ENCODE assay signal across 18 mouse cellular contexts in genomic region chr2:168065511-168065910, GRCm38 (mm10). TPM values are rescaled to one million over a fixed set of nuclear protein-coding genes. Genes with fewer than 3 reads are reported as not detected.
A peak's percentile ranks its signal among the peaks of the same experiment; 100 is the strongest.
DNase-seq lines count a peak whose midpoint lies in the region; ATAC-seq and TF ChIP-seq lines count a peak whose summit lies in the region.
"Had no signal": no experiment of that assay in that cellular context is flagged by ENCODE, and none has a peak within 500 bp of the region (broad histone marks: within the 10 kb centered on the region; RNA-seq: fewer than 3 reads in every experiment).

No protein-coding gene starts in this region.

- no peak overlapping the region for H3K4me3 ChIP-seq in lung, embryonic 16.5 days (ENCODE audit: low read length)
- no peak overlapping the region for H3K4me3 ChIP-seq in intestine, postnatal 0 days (ENCODE audit: low read depth, low read length)
- H3K4me3 ChIP-seq: heart, embryonic 10.5 days; megakaryocyte, embryonic 14.5 days had no signal

- peak; percentile 41; the same call in 1 of the 2 replicates for ATAC-seq in lung, embryonic 16.5 days (ENCODE audit: low read depth)
- peak; percentile 93 for ATAC-seq in intestine, postnatal 0 days
- ATAC-seq: forebrain, postnatal 0 days; hindbrain, postnatal 0 days; Patski had no signal

- H3K9ac ChIP-seq in lung, embryonic 16.5 days (ENCODE audit: low read length): no peak overlapping the region
- no peak overlapping the region for H3K9ac ChIP-seq in intestine, postnatal 0 days (ENCODE audit: low read depth, low read length)
- H3K9ac ChIP-seq: forebrain, postnatal 0 days had no signal

- H3K36me3 ChIP-seq in lung, embryonic 16.5 days (ENCODE audit: control insufficient read depth, insufficient read depth, low read length): no peaks in the 10 kb centered on the region
- H3K36me3 ChIP-seq in intestine, postnatal 0 days (ENCODE audit: control insufficient read depth, insufficient read depth): no peaks in the 10 kb centered on the region
- H3K36me3 ChIP-seq: heart, embryonic 10.5 days had no signal

- H3K4me1 ChIP-seq in lung, embryonic 16.5 days (replicated peaks; ENCODE audit: control insufficient read depth, insufficient read depth, low read length): peaks cover 3% of the 10 kb centered on the region; the same call in 1 of the 2 replicates
- no peaks in the 10 kb centered on the region; the same call in 1 of the 2 replicates for H3K4me1 ChIP-seq in intestine, postnatal 0 days (replicated peaks; ENCODE audit: control insufficient read depth, insufficient read depth, low read length)

- no peak for DNase-seq in lung, postnatal 4 days
- DNase-seq in adrenal gland, postnatal 10 days: peak; percentile 32
- no peak for DNase-seq in urinary bladder, postnatal 36 days (ENCODE audit: low spot score in 2 of 2)
- DNase-seq in ovary, postnatal 36 days (ENCODE audit: low spot score): no peak
- no peak for DNase-seq in frontal cortex, adult 2 months (ENCODE audit: extremely low spot score in 1 of 2, low spot score in 1 of 2)
- DNase-seq: cerebellum, postnatal 36 days; forebrain, postnatal 0 days; gastrocnemius, postnatal 10 days; heart, postnatal 14 days; kidney, postnatal 10 days; right cerebral cortex, postnatal 4 days; thymus, postnatal 4 days had no signal

- no peak overlapping the region for H3K27ac ChIP-seq in lung, embryonic 16.5 days (ENCODE audit: low read length)
- peak overlapping the region; percentile 28; the same call in 1 of the 2 replicates for H3K27ac ChIP-seq in intestine, postnatal 0 days (ENCODE audit: low read depth, low read length)
- H3K27ac ChIP-seq: heart, embryonic 10.5 days; hindbrain, postnatal 0 days had no signal

- H3K4me2 ChIP-seq in lung, embryonic 16.5 days (ENCODE audit: low read depth, low read length): no peak overlapping the region
- H3K4me2 ChIP-seq in intestine, postnatal 0 days (replicated peaks; ENCODE audit: low read depth): no peak overlapping the region

- 0 out of 2 replicates have a peak, but pooled peaks have one; percentile 31 for TF ChIP-seq CTCF in intestine, postnatal 0 days (IDR thresholded peaks at IDR 0.05; ENCODE audit: low read depth)

- H3K27me3 ChIP-seq in lung, embryonic 16.5 days (ENCODE audit: control insufficient read depth, insufficient read depth, low read depth, low read length): no peaks in the 10 kb centered on the region
- no peaks in the 10 kb centered on the region for H3K27me3 ChIP-seq in intestine, postnatal 0 days (replicated peaks; ENCODE audit: control insufficient read depth, insufficient read depth, low read length)
- H3K27me3 ChIP-seq: Patski had no signal

- WGBS in lung, embryonic 16.5 days: 50% methylated on average over 7 of the region's 7 CpGs
- WGBS in intestine, postnatal 0 days: 27% methylated on average over 7 of the region's 7 CpGs

- H3K9me3 ChIP-seq in lung, embryonic 16.5 days (ENCODE audit: control insufficient read depth, low read length): no peaks in the 10 kb centered on the region
- no peaks in the 10 kb centered on the region for H3K9me3 ChIP-seq in intestine, postnatal 0 days (ENCODE audit: control insufficient read depth)
- H3K9me3 ChIP-seq: heart, embryonic 10.5 days had no signal

RNA-seq across cellular contexts. Expression of gene Pard6b, which starts 15.3 kb away (rescaled TPM):
- polyA plus RNA-seq in lung, embryonic 16.5 days (2015; fragmentation: Nextera tagmentation; extraction: Ambion mirVana): 11.4 and 12.6 TPM in 2 replicates
- total RNA-seq in adrenal gland, postnatal 10 days (2021): 1 to 10 TPM; 2.1 to 2.3 TPM
- 13.8 and 17.3 TPM in 2 replicates for polyA plus RNA-seq in intestine, postnatal 0 days (2015; fragmentation: Nextera tagmentation; extraction: Ambion mirVana)
- polyA plus RNA-seq in frontal cortex, adult 2 months (2012; rRNA removed): 3.9 and 4.1 TPM in 2 replicates

RNA-seq across cellular contexts. Expression of gene Ripor3, which starts 55.1 kb away (rescaled TPM):
- 2.0 and 2.5 TPM in 2 replicates for polyA plus RNA-seq in lung, embryonic 16.5 days (2015; fragmentation: Nextera tagmentation; extraction: Ambion mirVana)
- 1 to 10 TPM; 3.2 to 4.6 TPM for total RNA-seq in adrenal gland, postnatal 10 days (2021)
- 1.5 and 1.6 TPM in 2 replicates for polyA plus RNA-seq in intestine, postnatal 0 days (2015; fragmentation: Nextera tagmentation; extraction: Ambion mirVana)
- 1.2 and 1.3 TPM in 2 replicates for polyA plus RNA-seq in frontal cortex, adult 2 months (2012; rRNA removed)
